Mouse (Mus musculus) C2C12 (cell line): ENCODE measurements around the gene Tmem119.

Experiments used
- CEBPB ChIP-seq: IDR thresholded peaks from one replicate; pipeline ENCODE4 v1.6.1; 2011; ENCODE audit warnings: low read depth, mild to moderate bottlenecking, control low read depth, moderate library complexity
- CTCF ChIP-seq: IDR thresholded peaks from one replicate; pipeline ENCODE4 v1.5.1; 2011; ENCODE audit not compliant: control insufficient read depth, insufficient read depth, insufficient read length
- FOSL1 ChIP-seq: IDR thresholded peaks from one replicate; pipeline ENCODE4 v1.8.0; 2011; ENCODE audit warnings: mild to moderate bottlenecking, low read length; ENCODE audit not compliant: poor library complexity, insufficient read depth, severe bottlenecking
- MAX ChIP-seq: IDR thresholded peaks from one replicate; pipeline ENCODE4 v1.6.1; 2011; ENCODE audit warnings: mild to moderate bottlenecking, control low read depth
- MYOD1 ChIP-seq: IDR thresholded peaks from one replicate; pipeline ENCODE4 v1.6.1; 2011; ENCODE audit warnings: low read depth; ENCODE audit not compliant: control insufficient read depth, insufficient read length
- MYOG ChIP-seq: IDR thresholded peaks from one replicate; pipeline ENCODE4 v1.6.1; 2011; ENCODE audit not compliant: control insufficient read depth, insufficient read length; ENCODE audit errors: extremely low read depth
- USF1 ChIP-seq: IDR thresholded peaks from one replicate; pipeline ENCODE4 v1.6.1; 2011; ENCODE audit warnings: low read depth, mild to moderate bottlenecking, control low read depth, moderate library complexity

DNA sequence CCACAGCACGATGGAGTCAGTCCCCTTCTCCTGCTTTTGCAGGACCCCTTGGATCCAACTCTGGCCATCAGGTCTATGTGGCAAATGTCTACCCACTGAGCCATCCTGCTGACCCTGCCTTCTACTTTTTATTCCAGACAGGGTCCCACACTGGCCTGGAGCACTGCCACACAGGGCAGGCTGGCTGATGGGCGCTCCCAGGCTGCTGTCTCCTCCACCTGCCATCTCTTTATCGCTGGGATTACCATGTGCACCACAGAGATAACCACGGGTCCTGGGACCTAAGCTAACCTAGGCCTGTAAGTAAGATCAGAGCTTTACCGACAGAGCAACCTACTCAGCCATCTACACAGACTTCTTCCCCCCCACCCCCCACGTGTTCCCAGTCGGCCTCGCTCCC is 46.3 kb upstream of the Tmem119 start:
- TF ChIP-seq CEBPB (no peak), USF1 (no peak), CTCF (no peak), MYOG (no peak), FOSL1 (no peak), MAX (no peak), MYOD1 (no peak)
